Mouse (Mus musculus): ENCODE data around the gene Iqck. TPM values are rescaled to one million over a fixed set of nuclear protein-coding genes. Genes with fewer than 3 reads are reported as not detected.
A peak's percentile ranks its signal among the peaks of the same experiment; 100 is the strongest.

Iqck gene
- total RNA-seq (2017) = 0.98 and 1.3 TPM in 2 replicates

DNA sequence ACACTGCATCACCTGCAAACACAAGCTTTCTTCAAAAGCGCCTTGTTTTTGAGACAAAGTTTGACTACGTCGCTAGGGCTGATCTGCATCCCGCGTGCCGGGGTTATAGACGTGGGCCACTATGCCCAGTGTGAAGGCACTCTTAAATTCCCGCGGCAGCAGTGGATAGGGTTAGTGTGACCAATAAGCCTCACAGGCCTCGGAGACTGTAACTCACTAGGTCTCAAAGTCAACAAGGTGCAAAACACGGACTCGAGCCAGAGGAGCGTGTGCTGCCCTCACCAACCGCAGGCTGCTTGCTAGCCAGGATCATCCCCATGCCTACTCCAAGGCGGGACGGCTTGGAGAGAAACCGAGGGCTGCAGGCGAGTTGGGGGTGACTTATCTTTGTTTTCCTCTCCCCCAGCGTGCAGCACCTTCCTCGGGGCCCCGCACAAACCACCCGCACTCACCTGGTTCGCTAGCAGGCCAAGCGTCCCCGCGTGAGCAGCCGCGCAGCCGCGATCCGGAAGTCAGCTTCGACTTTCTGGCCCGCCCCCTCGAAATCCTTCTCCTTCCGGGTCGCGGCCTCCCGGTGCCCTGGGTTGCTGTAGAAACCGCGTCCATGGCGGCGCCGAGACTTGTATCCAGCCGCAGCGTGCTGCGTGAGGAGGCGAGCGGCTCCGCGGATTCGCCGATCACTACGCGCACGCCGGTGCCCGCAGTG lies at the start of gene Iqck:
Iqck (plus strand) TSS at position 582 of the 706 bp plus-strand sequence.
- peak; percentile 94 for ATAC-seq (ENCODE audit: extremely low read depth, insufficient number of reproducible peaks, low FRiP score, poor library complexity, severe bottlenecking)

DNA sequence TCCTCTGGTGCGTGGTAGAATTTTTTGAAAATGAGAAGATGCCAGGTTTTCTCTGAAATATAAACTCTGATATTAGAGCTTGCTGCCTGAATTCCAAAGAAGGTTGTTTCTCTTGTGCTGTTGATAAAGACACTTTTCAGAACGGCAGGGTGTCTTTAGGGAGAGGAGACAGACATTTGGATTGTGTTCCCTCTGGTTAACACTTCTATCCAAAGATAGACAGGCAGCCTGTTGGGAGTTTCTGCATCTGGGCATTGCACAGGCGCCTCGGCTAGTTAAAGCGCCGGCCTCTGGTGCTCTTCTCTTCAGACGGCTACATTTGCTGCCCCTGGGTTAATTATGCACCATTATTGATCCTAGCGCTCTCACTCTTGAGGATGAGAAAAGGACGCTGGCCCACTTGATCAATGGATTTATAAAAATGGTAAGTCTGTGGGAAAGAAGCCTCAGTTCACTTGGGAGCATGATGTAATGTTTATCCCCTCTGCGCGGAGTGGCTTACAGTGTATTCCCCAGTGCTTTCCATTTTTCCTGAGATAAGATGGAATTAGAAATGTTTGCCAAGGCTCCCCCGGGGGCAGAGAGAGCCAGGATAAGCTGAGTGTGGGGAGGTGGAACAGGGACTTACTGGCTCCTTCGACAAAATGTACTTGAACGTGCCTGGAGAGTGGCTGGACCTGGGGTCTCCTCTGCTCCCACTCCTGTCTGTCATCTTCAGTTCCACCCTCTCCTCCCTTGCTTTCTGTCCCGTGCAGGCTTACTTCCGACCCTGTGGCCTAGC lies 48.7 kb upstream of the Iqck start:
- ATAC-seq (ENCODE audit: extremely low read depth, insufficient number of reproducible peaks, low FRiP score, poor library complexity, severe bottlenecking) = no peak

DNA sequence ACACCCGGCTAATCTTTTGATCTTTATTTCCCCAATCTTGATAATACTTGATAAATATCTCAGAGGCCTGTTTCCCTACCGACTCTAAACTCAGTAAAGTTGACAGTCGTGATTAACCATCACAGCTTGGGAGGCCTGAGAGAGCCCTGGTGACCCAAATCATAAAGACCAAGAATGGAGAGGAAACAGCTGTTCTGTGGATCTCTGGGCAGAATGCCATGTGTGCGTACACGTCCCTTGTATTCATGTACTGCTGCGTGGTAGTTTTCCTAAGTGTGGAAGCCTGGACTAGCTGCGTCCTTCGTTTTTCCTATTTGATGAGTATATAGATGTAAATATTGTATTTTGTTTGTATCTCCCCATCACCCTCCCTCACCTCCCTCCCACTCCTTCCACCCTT lies 47.7 kb upstream of the Iqck start:
- no peak for ATAC-seq (ENCODE audit: extremely low read depth, insufficient number of reproducible peaks, low FRiP score, poor library complexity, severe bottlenecking)

DNA sequence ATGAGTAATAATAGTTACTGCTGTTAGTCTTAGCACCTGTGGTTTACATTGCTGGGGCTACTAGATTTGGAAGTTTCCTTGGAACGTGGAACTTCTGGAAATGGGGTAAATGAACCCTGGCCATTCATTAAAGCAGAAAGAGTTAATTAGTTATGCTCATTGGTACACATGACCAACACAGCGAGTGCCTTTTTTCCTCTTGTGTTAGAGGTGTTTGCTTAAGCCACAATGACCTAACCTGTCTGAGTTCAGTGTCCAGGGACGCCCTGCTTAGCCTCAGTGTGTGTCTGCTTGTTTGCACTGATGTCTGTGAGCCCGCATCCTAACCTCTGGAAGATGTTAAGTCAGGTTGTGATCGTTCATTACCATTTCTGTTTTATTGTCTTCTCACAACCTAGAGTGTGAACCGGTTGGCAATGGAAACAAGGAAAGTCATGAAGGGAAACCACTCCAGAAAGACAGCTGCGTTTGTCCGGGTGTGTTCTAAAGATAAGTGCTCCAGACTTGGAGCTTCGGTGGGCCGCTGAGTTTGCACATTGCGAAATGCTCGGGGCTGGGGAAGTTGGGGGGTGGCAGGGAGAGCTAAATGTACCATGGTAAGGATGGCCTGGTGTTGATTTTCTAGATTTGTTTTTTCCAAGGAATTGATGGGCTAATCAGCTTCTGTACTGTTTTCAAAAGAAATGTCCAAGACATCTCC lies 44.0 kb upstream of the Iqck start:
- ATAC-seq (ENCODE audit: extremely low read depth, insufficient number of reproducible peaks, low FRiP score, poor library complexity, severe bottlenecking) = no peak

DNA sequence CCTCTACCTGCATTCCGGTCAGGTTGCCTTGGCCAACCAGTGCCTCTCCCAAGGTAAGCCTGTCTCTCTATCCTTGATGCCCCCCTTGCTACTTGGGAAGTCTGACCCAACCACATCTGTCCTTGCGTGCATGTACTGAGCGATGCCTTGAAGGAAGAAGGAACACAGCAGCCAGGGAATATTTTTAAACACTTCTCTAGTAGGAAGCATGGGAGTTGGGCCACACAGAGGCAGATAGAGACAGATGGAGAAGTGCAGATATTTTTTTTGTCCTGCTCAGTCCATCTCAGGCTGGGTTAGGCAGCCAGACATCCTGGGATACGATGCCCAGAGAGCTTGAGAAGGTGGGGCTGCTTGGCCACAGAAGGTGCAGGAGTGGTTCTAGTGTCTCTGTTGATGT lies 42.0 kb upstream of the Iqck start:
- ATAC-seq (ENCODE audit: extremely low read depth, insufficient number of reproducible peaks, low FRiP score, poor library complexity, severe bottlenecking) = no peak

DNA sequence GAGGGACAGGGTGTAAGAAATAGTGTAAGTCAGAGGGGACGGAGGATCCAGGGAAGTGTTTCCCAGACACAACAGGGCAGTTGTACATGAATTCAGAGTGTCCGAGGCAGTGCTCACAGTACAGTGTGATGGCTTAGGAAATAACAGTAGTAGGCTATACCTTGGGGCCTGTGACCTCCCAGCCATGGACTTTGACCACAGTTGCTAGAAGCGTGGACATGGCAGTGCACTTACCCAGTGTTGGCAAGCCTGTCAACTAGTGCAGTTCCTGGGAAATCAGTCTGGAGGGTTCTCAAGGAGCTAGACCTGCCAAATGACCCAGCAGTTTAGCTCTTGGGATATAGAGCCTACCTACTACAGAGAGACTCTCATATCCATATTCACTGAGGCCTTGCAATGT lies 39.3 kb upstream of the Iqck start:
- no peak for ATAC-seq (ENCODE audit: extremely low read depth, insufficient number of reproducible peaks, low FRiP score, poor library complexity, severe bottlenecking)

DNA sequence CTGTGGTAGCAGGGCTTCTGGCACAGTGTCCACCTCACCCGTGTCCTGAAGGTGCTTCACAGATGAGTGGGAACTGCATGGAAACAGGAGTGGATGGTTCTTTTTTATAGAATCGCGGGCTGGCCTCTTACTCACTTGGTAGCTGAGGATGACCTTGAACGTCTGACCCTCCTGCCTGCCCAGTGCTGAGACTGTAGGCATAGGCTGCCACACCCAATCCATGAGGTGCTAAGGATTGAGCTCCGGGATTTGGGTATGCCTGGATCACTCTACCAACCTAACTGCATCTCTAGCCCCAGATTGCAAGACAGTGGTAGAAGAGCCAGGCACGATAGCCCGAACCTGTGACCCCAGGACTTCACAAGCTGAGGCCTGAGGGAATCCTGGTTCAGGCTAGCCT lies 37.8 kb upstream of the Iqck start:
- ATAC-seq (ENCODE audit: extremely low read depth, insufficient number of reproducible peaks, low FRiP score, poor library complexity, severe bottlenecking) = no peak

DNA sequence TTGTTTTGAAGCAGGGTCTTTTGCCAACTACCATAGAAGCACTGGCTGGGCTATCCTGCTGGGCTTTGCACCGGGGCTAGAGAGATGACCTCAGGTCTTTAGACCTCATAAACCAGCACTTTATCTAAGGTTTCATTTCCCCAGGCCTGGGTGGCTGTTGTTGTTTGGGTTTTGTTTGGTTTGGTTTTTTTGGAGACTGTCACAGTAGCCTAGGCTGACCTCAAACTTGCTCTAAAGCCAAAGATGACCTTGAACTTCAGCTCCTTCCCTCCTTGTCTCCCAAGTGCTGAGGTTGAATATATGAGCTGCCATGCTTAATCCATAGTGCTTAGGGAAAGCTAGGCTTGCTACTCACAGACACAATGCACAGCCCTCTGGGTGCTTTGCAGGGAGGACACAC lies 35.9 kb upstream of the Iqck start:
- ATAC-seq (ENCODE audit: extremely low read depth, insufficient number of reproducible peaks, low FRiP score, poor library complexity, severe bottlenecking) = no peak

DNA sequence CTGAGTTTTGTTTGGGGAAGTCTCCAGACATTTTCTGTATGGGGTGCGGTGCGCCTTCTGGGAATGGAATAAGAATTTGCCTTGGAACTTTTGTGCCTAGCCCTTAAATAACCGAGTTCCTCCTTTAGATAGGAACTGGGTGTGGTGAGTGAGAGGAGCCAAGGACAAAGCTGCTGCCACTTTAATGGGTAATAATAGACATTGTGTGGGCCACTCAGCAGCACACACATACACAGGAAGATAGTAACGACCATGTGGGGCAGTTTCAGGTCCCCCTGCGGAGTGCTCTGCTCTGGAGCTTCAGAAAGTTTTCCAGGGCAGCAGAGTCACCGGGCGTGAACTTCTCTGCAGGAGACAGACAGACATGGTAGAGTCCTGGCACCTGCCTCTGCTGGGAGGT lies 34.2 kb upstream of the Iqck start:
- ATAC-seq (ENCODE audit: extremely low read depth, insufficient number of reproducible peaks, low FRiP score, poor library complexity, severe bottlenecking) = no peak

DNA sequence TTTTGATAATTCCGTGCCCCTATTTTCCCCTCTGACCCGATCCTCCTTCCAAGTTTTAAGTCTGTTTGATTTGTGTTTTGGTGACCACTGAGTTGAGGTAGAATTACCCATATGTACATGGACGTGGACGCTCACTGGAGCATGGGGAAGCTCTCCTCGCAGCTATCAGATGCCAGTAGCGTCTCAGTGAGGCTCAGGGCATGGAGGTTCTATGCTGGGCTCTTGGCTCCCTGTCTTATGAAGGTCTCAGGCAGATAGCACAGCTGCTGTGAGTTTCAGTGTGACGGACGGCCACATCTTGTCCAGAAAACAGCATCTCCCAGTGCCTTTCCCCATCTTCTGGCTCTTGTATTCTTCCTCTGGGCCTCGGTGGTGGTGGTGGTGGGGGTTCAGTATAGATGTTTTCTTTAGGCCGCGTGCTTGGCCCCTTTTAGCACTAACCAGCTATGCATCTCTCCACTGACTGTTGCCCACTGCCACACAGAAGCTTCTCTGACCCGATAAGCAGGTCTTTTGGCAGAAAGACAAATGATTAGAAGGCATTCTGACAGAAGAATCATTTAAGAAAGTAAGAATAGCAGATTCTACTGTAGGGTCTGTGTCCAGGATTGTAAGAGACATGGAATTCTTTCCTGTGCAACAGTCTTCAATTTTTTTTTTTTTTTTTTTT lies 33.5 kb upstream of the Iqck start:
- ATAC-seq (ENCODE audit: extremely low read depth, insufficient number of reproducible peaks, low FRiP score, poor library complexity, severe bottlenecking) = no peak

DNA sequence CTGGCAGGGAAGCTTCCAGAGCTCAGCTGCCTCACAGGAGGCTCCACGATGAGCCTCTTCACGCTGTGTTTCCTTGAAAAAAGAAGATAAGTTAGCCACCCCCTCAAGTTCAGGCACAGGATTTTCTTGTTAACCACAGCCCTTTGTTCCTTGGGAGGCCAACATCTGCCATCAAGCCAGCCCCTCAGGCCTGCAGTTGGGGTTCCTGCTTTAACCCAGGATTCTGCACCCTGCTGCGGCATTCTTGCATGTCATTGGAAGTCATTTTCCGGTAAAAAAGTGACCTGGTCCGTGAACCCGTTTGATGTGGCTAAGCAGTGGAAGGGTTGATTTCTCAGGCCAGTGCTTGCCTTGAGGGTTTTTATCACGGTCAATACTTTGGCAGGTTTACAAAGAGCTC lies 31.1 kb upstream of the Iqck start:
- no peak for ATAC-seq (ENCODE audit: extremely low read depth, insufficient number of reproducible peaks, low FRiP score, poor library complexity, severe bottlenecking)

DNA sequence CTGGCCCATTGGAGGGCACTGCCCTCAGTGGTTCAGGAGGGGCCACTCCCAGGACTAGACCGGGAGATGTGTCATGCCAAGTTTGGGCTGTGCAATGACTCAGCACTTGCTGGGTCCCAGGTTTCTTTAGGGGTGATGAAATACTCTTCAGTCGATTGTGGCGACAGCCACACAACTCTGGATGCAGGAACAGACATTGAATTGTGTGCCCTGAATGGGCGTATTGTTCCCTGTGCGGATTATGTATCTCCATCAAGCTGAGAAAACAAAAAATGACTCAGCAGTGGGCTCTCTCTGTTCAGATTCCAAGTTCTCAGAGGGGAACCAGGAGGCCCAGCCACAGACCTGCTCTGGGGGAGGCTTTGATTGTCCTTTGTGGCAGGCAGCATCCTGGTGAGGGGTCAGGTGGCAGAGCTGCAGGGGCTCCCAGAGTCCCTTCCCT lies 27.6 kb upstream of the Iqck start:
- ATAC-seq (ENCODE audit: extremely low read depth, insufficient number of reproducible peaks, low FRiP score, poor library complexity, severe bottlenecking) = no peak

DNA sequence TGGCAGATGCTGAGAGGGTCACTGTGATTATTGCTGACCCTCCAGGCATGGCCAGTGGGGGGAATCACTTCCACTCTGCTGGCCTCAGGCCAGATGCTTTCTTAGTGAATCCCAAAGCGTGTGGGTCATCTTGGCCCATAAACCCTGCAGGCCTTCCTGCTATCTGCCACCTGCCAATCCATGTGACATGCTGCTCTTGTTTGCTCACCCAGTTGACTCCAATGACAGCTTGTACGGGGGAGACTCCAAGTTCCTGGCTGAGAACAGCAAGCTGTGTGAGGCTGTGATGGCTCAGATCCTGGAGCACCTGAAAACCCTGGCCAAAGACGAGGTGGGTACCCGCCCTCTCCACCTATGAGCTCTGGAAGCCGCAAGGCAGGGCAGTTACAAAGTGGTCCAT lies 17.7 kb upstream of the Iqck start:
- ATAC-seq (ENCODE audit: extremely low read depth, insufficient number of reproducible peaks, low FRiP score, poor library complexity, severe bottlenecking) = no peak

DNA sequence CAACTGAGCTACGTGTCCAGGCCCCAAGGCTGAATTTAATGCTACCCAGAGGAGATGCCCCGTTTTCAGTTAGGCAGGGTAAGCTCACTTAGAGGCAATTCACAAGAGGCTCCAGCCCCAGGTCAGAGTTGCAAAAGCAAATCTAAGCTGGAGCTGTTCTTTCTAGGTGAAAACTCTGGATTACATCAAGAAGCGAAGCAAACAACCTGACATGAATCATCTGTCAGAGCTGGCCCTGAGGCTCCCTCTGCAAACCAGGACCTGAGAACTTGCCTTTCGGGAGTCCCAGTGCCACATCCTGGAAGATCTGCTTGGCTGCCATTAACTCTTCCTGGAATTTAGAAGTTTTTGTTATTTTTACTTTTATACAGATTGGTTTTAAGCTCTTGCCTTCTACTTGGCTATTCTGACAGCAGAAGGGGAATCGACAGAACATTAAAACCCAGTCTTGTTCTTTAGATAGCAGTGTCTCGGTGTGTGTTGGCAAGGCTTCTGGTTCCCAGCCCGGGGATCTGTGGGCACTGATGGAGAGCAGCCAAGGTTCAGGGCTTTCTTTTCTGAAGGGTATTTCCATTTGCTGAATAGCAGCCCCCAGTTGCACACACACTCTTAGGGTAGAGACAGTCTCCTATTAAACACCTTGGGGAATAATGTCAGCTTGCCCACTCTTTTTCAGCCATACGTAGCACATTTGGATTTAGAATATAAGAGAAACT lies 14.4 kb upstream of the Iqck start:
- no peak for ATAC-seq (ENCODE audit: extremely low read depth, insufficient number of reproducible peaks, low FRiP score, poor library complexity, severe bottlenecking)

DNA sequence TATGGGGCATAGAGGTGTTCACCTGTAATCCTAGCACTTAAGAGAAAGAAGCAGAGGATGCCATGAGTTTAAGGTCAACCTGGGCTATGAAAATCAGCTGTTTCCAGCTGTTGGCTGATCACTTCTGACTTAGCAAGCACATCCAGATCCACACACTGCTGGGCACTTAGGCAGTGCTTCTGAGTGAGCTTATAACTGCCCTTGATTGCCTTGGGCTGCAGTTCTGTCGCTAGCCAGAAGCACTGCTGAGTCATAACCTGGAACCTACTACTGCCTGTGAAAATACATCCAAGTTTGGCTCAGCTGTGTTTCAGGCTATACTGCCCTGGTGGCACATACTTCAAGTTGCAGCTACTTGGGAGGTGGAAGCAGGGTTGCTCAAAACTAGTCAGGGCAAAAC lies 13.8 kb upstream of the Iqck start:
- ATAC-seq (ENCODE audit: extremely low read depth, insufficient number of reproducible peaks, low FRiP score, poor library complexity, severe bottlenecking) = no peak

DNA sequence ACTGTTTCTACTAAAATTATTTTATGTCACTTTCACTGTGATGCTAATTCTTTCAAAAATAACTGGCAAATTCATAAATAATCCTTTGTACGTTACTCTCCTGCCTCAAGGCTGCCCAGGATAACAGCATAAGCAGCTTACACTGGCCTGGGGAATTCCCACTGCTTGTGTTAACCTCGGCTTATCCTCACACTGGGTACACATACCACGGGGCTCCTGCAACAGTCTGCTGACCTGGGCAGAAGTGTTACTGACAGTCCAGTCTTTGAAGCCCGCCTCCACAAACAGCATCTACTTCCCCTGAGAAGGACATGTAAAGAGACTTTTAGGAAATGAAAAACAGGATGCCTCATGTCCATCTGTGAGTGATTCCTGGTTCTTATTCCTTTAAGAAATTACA lies 12.6 kb upstream of the Iqck start:
- no peak for ATAC-seq (ENCODE audit: extremely low read depth, insufficient number of reproducible peaks, low FRiP score, poor library complexity, severe bottlenecking)

DNA sequence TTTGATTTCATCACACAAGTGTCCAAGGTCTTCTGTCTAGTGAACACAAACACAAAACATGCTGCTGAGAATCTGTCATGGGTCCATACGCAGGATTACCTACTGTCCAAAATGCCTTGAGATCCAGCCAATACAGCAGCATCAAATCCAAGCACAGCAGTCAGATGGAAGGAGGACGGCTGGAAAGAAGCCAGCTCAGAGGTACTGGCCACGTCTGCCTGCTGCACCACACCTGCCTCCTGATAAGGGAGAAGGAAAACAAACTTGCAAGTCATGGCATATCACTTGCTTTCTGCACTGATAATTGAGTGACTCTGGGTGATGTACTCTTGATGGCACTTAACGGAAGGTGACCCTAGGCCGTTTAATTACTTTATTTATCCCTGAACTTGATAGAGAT lies 10.4 kb upstream of the Iqck start:
- no peak for ATAC-seq (ENCODE audit: extremely low read depth, insufficient number of reproducible peaks, low FRiP score, poor library complexity, severe bottlenecking)

DNA sequence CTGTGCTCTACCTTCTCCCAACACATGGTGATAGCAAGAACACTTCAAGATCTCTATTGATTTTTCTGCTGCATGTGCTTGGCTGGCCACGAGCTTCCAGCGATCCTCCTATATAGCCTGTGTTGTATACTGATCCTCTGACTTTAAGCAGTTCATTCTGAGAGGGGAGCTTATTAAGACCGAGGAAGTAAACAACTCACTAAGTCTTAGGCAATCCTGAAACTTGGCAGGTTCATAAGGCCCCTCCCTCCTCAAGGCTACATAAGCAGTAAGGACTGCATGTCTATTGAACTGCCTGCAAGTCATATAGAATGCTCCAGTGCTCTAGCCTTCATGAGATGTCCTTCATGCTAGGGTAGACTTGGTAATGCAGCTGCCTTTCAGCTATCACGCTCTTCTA lies 9.2 kb upstream of the Iqck start:
- ATAC-seq (ENCODE audit: extremely low read depth, insufficient number of reproducible peaks, low FRiP score, poor library complexity, severe bottlenecking) = no peak

DNA sequence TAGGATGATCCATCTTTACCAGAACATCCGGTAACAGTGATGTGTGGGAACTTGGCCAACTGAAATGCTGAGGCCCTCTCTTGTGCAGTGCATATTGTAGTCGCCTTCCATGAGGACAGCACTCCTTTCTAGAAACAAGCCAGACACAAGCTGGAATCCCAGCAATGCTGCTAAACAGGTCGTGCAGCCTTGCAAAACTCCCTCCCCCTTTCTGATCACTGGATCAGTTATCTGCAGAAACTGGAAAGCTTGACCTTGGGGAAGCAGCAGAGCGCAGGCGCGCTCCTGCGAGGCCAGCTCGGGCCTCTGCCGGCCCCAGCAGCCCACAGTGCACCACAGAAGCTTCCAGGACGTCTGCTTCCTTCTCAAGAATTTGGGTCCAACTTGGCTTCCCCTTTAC lies 6.8 kb upstream of the Iqck start:
- ATAC-seq (ENCODE audit: extremely low read depth, insufficient number of reproducible peaks, low FRiP score, poor library complexity, severe bottlenecking) = no peak

All from neutrophil, adult 5-6 weeks (primary cell).